Mouse (Mus musculus): ENCODE data around the gene Ankrd39.

- TF ChIP-seq CTCF (IDR thresholded peaks at IDR 0.05), result no peak
- TF ChIP-seq EP300 (IDR thresholded peaks at IDR 0.05), result no peak
Observed at GRCm38 (mm10) chr1:36529875-36530274, 17.4 kb downstream of the Ankrd39 start.
